Mouse (Mus musculus) mouse trophoblast stem cell (cell line): ENCODE measurements around the gene Lama5.

Source experiments
- in situ Hi-C, 2 experiments: fragments of 300-500 bp; cut with MseI, MboI; formaldehyde crosslinking; loops; 2 replicates in 1 of 2; 3 replicates in 1 of 2; pipeline ENCODE4 v1.15.1; 2025

The Lama5 gene

DNA sequence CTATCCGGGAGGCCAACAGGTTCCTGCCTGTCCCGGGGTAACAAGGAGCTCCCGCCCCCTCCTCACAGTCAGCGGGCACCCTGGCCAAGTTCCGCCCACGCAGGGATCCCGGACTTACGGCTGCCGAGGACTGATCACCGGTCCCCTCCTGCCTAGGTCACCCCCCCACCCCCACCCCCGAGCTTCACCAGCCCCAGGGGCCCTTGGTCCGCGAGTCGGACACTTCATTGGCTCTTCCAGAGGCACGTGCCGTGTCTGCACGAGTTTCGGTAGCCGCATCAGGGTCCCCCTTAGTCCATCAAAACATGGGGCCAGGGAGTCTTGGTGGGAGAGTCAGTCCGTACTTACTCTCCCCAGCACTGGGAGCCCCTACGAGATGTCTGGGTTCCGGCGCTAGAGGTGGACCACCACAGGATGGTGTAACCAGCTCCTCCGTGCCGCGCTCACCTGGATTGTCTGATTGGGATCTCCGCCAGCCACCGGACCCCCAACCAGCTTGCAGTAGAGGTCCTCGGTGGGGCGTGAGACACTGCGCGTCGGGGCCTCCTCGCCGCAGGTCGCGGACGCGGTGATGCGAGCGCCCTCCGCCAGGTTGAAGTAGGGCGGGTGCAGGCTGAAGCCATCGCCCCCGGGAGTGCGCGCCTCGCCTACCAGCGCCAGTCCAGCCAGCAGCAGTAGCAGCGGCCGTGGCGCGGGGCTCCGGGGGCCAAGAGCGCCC lies 456 bp downstream of the Lama5 start:
- in situ Hi-C loops = no loop called here

DNA sequence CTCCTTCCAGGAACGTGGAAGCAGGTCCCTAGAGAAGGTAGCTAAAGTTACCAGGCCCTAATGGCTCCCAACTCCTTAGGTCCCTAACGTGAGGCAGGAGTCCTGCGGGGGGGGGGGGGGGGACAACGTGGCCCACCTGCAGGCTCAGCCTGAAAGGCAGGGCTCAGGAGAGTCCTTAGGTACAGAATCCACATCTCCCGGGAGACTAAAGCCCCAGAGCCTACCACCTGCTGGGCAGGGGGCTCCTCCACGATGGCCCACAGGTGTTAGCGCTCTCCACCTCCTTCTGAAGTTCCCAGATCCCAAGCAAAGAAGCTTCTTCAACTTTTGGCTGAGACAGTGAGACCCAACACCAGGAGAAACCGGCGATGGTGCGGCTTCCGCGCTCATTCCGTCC lies 1.0 kb downstream of the Lama5 start:
- in situ Hi-C loops = loop anchor here in 1 of 2 experiments (5.0 kb wide), 1 partner anchor 33 kb away; the partner anchor contains the start of gene Rps21

DNA sequence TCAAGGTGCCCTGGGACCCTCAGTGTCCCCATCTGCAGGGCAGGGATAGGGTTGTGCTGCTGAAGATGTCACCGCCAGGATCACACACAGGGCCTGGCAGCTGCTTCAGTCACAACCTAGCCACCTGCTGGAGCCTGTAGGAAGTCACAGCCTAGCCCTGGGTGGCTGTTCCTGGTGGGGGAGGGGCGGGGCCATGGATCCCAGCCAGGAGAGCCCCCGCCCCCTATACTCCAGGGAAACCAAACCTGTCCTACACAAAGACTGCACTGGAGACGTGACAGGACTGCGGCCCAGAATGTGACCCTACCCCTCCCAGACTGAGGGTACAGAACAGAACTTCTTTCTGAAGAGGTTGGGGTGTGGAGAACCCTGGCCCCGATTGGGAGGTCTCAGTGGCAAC lies 3.4 kb downstream of the Lama5 start:
- in situ Hi-C loops = loop anchor here in 1 of 2 experiments (5.0 kb wide), 1 partner anchor 35 kb away; the partner anchor contains the start of gene Rps21

DNA sequence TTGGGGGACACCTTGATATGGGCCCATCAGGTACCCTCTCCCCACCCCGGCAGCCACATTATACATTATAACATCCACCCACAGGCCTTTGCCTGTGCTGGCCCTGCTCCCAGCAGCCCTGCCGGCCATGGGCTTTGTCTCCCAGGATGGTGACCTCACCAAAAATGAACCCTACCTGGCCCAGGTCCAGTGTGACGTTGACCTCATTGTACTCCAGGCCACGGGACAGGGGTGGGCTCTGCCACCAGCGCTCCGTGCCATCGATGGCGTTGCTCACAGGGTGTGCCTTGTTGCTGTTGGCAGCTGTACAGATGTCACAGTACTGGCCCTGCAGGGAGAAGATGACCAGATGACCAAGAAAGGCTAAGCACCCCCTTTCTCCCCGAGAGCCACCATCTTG lies 4.6 kb downstream of the Lama5 start:
- in situ Hi-C loops = loop anchor here in 1 of 2 experiments (5.0 kb wide), 1 partner anchor 36 kb away; the partner anchor contains the start of gene Rps21

DNA sequence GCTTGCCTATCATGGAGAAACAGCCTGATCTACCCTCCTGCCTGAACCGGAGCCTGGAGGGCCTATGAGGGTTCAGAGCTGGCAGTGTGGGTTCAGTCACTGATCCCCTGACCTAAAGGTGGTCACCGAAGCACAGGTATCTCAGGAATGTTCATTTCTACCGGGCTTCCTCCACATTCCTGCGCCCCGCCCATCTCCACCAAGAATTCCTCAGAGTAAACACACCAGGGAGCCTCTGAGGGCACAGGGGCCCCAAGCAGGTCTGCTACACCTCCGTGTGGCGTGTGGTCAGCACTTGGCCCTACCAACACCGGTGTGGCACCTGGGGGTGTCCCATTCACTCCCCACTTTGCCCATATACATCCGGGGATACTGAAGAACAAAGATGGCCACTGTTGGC lies 5.5 kb downstream of the Lama5 start:
- in situ Hi-C loops = loop anchor here in 1 of 2 experiments (5.0 kb wide), 1 partner anchor 37 kb away; the partner anchor contains the start of gene Rps21

DNA sequence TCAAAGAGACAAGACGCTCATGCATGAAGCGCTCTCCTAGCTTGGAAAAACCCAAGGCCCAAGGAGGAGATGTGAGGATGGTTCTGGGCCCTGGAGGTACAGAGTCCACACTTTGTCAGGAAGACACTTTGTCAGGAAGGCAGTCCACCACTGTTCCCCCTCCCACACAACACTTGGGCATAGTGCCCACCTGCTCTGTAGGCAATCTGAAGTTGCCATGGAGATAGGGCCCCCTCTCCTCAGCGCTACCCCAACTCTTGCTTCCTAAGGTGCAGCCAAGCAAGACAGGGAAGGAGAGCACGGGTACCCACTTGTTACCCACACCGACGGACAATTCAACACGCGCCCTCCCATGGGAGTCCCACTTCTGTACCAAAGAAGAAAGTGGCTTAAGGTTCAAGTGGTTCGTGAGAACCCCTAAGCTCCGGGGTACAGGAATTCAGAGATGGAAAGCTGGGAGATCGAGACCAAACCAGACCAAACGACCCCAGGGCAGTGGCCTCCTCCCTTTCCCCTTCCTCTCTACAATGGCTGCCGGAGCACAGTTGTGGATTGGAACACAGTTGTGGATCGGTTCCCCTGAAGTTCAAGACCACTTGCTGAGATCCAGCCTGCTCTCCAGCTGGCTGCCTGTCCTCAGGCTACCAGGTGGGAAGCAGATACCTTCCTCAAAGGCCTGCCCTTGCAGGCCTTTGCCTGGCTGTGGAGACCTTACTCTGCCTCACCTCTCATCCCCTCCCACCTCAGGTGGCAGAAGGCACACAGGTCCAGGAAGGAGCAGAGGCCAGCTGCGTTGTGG lies 6.3 kb downstream of the Lama5 start:
- in situ Hi-C loops = no loop called here

DNA sequence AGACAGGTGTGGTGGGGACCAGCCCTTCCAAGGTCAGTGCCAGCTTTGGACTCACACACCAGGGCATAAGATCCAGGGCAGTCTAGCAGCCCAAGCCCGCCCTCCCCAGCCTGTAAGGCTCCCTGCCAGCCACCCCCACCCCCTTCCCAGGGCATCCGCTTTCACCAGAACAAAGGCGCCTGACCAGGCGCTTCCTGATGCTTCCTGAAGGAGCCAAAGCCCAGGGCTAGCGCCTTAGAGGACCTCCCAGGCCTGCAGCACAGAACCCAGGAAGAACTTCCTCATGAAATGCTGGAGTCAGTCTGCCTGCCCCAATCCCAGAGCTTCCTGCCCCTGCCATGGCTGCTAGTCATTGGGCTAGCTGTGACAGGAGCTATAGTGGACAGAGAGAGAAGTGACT lies 7.0 kb downstream of the Lama5 start:
- in situ Hi-C loops = no loop called here

DNA sequence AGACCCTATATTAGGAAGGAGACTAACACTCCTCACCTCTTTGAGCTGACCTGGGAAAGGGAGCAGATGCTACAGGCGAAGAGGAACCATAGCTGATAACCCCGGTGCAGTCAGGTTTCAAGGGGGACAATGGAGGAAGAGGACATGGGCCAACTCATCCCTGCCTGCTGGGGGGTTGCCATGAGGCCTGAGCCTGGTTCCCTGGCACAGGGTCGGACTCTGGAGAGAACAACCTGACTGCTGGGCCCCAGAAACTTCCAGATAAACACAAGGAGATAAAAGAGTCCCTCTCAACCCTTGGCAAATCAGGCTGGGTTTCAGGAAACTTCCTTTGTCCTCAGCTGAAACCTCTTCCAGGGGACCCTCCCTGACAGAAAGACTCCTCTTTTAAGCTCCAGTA lies 7.4 kb downstream of the Lama5 start:
- in situ Hi-C loops = no loop called here

DNA sequence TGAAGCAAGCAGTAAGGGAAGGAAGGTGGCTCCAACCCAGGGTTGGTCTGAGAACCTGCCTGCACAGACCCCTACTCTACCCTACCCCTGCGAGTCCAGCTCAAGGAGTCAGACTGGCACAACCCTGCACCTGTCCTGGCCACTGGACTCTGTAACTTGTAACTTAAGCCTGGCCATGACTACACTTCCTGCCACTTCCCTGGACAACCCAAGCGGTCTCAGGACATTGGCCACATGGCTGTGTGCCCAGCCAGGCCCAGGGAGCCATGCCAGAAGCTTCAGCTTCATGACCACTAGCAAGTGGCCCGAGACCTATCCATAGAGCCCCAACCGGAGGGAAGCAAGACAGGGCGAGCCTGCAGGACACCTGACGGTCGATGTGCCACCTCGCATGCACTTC lies 8.1 kb downstream of the Lama5 start:
- in situ Hi-C loops = no loop called here

DNA sequence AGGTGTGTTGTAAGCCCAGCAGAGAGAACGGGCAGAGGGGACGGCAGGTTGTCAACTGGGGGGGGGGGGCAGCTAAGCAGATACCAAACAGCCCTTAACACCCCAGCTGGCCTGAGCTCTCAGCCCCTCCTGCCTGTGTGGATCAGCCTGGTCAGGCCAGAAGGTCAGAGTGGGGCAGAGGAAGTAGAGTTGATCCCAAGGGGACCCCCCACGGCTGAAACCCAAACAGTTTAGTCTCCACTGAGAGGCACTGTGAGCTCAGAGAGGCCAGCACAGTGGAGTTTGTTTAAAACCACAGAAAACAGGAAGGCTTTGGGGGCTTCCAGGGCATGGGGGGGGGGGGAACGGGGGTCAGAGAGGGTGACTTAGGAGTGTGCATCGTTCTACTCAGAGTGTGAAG lies 8.7 kb downstream of the Lama5 start:
- in situ Hi-C loops = no loop called here

DNA sequence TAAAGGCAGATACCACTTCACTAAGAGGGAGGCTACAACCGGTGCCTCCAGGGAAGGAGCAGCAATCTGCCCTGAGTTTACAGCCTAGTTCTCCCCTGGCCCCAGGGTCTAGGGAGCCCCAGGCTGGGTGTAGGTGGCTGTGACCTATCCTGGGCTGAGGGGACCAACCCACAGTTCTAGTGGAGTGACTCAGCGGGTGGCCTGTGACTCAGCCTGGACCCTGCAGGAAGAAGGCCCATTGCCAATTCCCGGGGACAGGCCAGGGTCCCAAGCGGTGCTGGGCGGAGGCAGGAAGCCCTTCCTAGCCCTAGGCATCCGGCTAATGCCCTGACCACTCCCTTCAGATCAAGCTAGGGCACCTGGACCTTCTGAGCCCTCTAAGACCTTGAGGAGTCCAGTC lies 9.7 kb downstream of the Lama5 start:
- in situ Hi-C loops = no loop called here

DNA sequence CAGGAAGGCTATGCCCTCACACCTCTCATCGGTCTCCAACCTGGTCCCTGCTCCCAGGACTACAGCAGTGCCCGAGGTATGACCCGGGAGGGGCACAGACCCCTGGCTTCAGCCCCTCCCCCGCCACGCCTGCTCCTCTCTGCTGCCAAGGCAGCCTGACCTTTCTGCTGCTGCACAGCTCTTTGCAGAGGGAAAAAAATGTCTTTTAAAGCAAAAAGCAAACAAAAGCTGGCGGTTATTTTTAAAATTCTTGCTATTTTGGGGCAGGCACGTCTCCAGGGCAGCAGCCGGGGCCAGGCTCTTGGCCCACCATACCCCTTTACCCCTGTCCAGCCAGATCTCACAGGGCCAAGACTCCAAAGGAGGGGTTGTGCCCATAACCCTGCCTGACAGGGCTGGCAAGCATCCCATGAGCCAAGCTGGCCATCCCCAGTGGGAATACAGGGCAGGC lies 10.6 kb downstream of the Lama5 start:
- in situ Hi-C loops = no loop called here

DNA sequence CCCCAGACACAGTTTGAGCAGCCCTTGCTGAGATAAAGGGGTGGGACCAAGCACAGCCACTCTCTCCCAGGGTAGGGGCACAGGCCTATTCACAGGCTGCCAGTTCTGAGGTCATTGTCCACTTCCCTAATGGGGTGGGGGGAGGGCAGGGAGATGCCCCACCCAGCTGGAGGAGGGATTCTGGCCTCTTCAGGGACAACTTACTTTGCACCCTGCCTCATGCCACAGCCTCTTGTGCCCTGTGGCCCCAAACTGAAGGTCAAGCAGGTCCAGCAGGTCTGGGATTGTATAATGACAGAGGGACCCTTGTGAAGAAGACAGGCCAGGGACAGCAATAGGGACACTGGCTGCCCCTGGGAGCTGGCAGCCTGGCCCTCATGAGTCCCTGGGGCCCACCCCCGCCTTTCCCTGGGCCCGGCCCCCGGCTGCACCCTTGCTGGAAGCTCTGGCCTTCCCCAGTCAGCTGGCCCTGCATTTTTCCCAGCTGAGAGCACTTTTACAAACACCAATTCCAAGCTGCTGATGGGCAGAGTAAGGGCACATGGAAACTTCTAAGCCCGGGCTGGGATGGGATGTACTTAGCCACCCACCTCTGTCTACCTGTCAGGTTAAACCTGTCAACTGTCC lies 11.2 kb downstream of the Lama5 start:
- in situ Hi-C loops = no loop called here

DNA sequence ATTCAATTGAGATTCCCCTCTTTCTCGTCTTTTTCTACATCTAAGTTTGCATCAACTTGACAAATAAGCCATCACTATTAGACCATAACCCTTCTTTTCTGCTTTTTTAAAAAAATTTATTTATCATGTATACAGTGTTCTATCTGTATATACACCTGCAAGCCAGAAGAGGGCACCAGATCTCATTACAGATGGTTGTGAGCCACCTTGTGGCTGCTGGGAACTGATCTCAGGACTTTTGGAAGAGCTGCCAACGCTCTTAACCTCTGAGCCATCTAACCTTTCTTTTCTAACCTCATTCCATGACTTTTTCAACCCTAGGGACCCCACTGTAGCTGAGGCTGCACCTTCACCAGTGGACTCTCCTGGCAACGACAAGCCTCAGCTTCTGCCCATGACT lies 13.4 kb downstream of the Lama5 start:
- in situ Hi-C loops = no loop called here

DNA sequence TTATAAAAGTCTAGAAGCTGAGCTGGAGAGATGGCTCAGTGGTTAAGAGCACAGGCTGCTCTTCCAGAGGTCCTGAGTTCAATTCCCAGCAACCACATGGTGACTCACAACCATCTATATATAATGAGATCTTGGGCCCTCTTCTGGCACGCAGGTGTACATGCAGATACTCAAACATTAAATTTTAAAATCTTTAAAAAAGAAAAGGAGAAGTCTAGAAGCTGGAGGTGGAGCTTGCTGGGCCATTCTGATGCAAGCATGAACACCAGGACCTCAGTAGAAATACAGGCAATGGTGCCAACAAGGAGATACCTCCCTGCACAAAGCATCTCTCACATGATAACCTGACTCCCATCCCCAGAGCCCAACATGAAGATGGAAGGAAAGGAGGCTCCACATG lies 16.7 kb downstream of the Lama5 start:
- in situ Hi-C loops = no loop called here

DNA sequence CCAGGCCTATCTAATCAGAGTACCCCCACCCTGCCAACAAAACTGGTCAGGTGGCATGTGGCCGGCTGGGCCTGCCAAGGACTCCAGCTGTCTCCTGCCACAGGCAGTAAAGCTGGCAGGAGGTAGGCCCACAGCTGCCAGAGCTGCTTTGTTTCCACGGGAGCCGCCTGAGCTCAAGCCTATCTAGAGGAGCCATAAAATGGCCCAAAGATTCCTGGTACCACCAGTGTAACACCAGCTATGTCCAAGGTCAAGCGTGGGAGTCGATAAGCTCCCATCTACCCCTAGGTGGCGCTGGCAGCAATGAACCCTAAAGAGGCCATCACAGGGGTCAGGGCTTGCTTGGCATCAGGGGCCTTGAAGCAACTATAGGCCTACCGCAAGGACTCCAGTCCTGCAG lies 17.8 kb downstream of the Lama5 start:
- in situ Hi-C loops = no loop called here

DNA sequence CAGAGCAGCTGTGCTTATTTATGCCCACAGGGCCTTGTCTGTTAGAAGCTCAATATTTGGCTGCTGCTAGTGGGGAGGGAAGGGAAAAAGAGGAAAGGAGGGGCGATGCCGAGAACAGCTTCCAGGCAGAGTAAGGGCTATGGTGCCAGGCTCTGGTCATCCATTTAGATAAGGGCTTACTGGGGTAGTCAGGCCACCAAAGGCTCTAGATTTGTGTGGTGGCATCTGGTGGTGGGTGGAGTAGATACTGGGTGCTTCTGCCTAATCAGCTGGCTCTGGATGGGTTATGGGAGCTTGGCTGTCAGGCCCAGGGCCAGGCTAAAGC lies 19.7 kb downstream of the Lama5 start:
- in situ Hi-C loops = no loop called here

DNA sequence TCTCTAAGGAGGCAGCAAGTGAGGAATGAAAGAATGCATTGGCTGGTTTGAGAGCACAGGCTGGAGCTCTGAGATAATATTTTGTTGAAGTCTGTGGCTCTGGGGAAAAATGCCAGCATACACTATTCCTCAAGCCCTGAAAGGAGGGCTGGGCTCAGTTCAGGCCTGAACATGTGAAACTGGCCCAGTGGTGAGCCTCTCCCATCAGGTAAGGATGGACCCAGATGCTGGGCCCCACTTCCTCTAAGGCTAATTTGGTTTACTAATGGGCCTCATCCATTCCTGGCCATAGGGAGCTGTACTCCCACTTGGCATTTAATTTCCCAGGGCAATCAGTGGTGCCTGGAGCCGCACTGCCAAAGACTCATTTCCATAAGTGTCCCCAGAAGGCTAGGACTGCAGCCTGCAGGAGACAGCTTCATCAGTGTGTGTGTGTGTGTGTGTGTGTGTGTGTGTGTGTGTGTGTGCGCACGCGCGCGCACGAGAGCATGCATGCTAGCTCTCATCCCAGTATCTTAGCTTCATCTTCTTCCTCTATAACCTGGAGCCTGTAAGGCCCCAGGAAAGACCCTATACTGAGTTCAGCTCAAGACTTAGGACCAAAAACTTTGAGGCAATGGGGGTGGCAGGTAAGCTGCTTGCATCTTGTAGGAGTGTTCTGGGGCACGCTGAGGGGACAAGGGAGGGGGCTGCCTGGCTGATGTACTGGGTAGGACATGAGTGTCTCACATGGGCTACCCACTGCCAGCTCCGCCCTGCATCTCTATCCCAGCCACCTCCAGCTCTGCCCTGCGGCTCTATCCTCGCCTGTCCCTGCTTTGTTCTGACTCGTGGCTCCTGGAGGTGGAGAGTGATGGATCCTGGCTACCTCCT lies 20.3 kb downstream of the Lama5 start:
- in situ Hi-C loops = no loop called here

DNA sequence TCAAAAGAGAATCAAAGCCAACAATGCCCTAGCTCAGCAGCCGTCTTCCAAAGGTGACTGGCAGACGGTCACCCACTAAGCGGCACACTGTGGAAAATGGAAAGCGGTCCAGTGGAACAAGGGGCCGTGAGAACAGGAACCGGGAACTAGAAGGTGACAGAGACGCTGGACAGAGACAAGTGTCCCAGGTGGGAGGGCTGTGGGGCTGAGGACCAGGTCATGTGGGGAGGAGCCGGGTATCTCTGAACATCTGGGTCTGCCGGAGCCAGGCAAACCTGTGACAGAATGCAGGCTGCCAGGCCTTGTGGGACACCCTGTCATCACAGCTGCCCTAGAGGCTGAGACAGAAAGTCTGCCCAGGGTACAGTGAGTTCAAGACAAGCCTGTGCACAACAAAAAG lies 21.2 kb downstream of the Lama5 start:
- in situ Hi-C loops = no loop called here

DNA sequence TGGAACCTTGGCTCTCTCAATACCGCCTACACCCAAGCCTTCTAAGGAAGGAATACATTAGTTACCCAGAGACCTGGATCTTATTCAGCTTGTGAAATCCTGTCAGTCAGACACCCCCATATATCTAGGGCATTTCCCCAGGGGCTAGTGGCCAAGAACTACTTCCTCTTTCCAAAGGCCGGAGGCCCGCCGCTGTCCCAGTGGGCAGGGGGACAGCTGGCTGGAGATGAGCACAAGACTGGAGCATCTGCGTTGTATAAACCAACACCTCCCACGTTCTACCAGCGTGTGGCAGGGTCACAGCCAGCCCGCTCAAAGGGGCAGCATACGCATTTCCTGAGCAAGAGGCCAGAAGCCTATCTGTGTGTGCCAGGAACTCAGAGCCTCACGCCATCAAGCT lies 22.9 kb downstream of the Lama5 start:
- in situ Hi-C loops = no loop called here

DNA sequence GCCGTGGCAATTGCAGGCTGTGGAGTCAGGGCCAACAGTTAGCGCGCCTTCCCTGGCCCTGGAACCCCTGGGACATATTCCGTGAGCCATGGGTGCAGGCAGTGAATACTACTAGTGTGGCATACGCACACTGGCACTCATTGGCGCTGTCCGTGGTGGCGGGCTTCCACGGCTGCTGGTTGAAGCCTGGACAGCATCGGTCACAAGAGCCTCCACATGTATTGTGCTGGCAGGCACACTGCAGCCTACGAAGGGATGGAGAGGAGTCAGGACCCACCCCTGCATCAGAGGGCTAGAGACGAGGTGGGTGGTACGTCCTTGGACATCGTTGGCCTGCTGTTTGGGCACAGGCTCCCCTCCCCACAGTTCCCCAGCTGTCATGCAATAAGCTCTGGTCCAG lies 23.4 kb downstream of the Lama5 start:
- in situ Hi-C loops = no loop called here

DNA sequence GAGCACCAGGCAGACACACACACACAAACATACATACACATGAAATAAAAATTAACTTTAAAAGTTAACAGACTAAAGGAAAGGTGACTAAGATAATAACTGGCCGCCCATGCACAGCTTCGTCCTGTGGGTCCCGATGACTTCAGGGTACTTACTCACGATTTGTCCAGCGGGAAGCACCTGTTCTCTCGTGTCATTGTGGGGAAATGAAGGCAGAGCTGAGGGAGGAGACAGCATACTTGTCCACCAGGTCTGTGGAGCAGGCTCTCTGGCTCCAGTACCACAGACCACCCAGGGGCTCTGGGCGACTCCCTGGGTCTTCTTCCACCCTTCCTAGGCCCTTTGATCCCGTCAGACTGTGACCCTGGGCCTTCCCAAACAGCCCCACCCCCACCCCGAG lies 24.4 kb downstream of the Lama5 start:
- in situ Hi-C loops = no loop called here
